Mouse (Mus musculus): ENCODE results near the gene Casq2.
A peak's percentile ranks its signal among the peaks of the same experiment; 100 is the strongest.

Casq2 gene

GRCm38 (mm10) chr3:102086283-102086682 lies at the start of gene Casq2:
Casq2 (plus strand) TSS chr3:102086415.
- no peak for DNase-seq (ENCODE audit: inconsistent age in 2 of 2, low spot score in 1 of 2)

GRCm38 (mm10) chr3:102037806-102038205 lies 48.4 kb upstream of the Casq2 start:
- no peak for DNase-seq (ENCODE audit: inconsistent age in 2 of 2, low spot score in 1 of 2)

GRCm38 (mm10) chr3:102038608-102039007 lies 47.6 kb upstream of the Casq2 start:
- no peak for DNase-seq (ENCODE audit: inconsistent age in 2 of 2, low spot score in 1 of 2)

GRCm38 (mm10) chr3:102041632-102042031 lies 44.6 kb upstream of the Casq2 start:
- DNase-seq (ENCODE audit: inconsistent age in 2 of 2, low spot score in 1 of 2): no peak

GRCm38 (mm10) chr3:102045071-102045470 lies 41.1 kb upstream of the Casq2 start:
- DNase-seq (ENCODE audit: inconsistent age in 2 of 2, low spot score in 1 of 2): peak; percentile 16 to 35

GRCm38 (mm10) chr3:102047532-102047931 lies 38.7 kb upstream of the Casq2 start:
- no peak for DNase-seq (ENCODE audit: inconsistent age in 2 of 2, low spot score in 1 of 2)

- DNase-seq (ENCODE audit: inconsistent age in 2 of 2, low spot score in 1 of 2): no peak
Measured at GRCm38 (mm10) chr3:102049207-102050104, 36.8 kb upstream of the Casq2 start.

- no peak for DNase-seq (ENCODE audit: inconsistent age in 2 of 2, low spot score in 1 of 2)
Measured at GRCm38 (mm10) chr3:102052036-102052435, 34.2 kb upstream of the Casq2 start.

GRCm38 (mm10) chr3:102053293-102053692 lies 32.9 kb upstream of the Casq2 start:
- no peak for DNase-seq (ENCODE audit: inconsistent age in 2 of 2, low spot score in 1 of 2)

GRCm38 (mm10) chr3:102055878-102056277 lies 30.3 kb upstream of the Casq2 start:
- DNase-seq (ENCODE audit: inconsistent age in 2 of 2, low spot score in 1 of 2): no peak

- DNase-seq (ENCODE audit: inconsistent age in 2 of 2, low spot score in 1 of 2): no peak
Measured at GRCm38 (mm10) chr3:102060065-102060464, 26.1 kb upstream of the Casq2 start.

GRCm38 (mm10) chr3:102061923-102062670 lies 24.1 kb upstream of the Casq2 start:
- peak; percentile 65 to 89 for DNase-seq (ENCODE audit: inconsistent age in 2 of 2, low spot score in 1 of 2)

GRCm38 (mm10) chr3:102062671-102063010 lies 23.6 kb upstream of the Casq2 start:
- DNase-seq (ENCODE audit: inconsistent age in 2 of 2, low spot score in 1 of 2): no peak

- no peak for DNase-seq (ENCODE audit: inconsistent age in 2 of 2, low spot score in 1 of 2)
Measured at GRCm38 (mm10) chr3:102063273-102064120, 22.7 kb upstream of the Casq2 start.

GRCm38 (mm10) chr3:102064566-102064965 lies 21.6 kb upstream of the Casq2 start:
- no peak for DNase-seq (ENCODE audit: inconsistent age in 2 of 2, low spot score in 1 of 2)

- DNase-seq (ENCODE audit: inconsistent age in 2 of 2, low spot score in 1 of 2): no peak
Measured at GRCm38 (mm10) chr3:102067306-102067705, 18.9 kb upstream of the Casq2 start.

GRCm38 (mm10) chr3:102067861-102068260 lies 18.4 kb upstream of the Casq2 start:
- DNase-seq (ENCODE audit: inconsistent age in 2 of 2, low spot score in 1 of 2): no peak

GRCm38 (mm10) chr3:102069260-102069659 lies 17.0 kb upstream of the Casq2 start:
- no peak for DNase-seq (ENCODE audit: inconsistent age in 2 of 2, low spot score in 1 of 2)

- no peak for DNase-seq (ENCODE audit: inconsistent age in 2 of 2, low spot score in 1 of 2)
Measured at GRCm38 (mm10) chr3:102069686-102070085, 16.5 kb upstream of the Casq2 start.

- DNase-seq (ENCODE audit: inconsistent age in 2 of 2, low spot score in 1 of 2): no peak
Measured at GRCm38 (mm10) chr3:102070360-102070759, 15.9 kb upstream of the Casq2 start.

GRCm38 (mm10) chr3:102071016-102071415 lies 15.2 kb upstream of the Casq2 start:
- no peak for DNase-seq (ENCODE audit: inconsistent age in 2 of 2, low spot score in 1 of 2)
